Mouse (Mus musculus): ENCODE data around the gene Mrpl48.
"Not testable (repeated sequence)": the region's sequence is repeated elsewhere in the genome, so short reads cannot be mapped to it uniquely, and the experiment has no call there.

Mrpl48 gene

DNA sequence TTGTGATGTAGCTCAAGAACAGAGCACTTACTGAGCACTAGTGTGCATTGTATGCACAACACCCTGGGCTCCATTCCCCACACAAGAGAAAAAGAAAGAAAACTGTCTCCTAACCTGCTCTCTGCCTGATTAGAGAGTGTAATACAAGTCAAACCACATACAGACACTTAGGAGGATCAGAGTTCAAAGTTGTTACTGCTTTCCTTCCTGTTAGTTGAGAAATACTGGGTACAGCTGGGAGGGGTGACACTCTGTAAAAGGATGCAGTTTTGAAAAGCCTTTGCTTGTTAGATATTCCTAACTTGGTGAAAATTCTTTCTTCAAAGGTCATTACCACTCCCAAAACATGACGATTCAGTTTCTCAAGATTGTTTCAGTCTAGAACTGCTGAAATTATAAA lies 18.3 kb downstream of the Mrpl48 start:
- no peak for DNase-seq (ENCODE audit: low read depth, low spot score)

DNA sequence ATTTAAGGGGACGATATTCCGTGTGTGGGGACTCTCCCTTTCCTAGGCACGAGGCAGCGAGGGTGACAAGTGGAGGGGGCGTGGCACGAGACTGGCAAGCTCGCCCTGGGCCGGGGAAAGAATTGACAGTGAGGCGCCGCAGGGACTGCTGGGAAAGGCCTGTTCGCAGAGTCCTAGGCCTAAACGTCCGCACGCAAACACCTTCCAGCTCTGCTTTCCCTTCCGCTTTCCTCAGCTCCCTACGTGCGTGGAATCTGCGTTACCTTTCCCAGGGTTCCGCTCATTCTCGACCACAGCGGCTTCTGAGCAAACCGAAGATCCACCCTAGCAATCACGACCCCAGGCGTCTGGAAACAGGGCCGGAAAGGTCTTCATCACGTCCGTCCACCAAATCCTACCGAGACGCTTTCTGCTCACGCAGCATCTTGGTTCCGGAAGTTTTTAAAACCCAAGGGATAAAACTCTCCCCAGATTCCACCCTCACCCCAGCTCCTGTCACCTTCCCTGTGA lies 25.3 kb downstream of the Mrpl48 start:
- DNase-seq (ENCODE audit: low read depth, low spot score) = peak; percentile 92

DNA sequence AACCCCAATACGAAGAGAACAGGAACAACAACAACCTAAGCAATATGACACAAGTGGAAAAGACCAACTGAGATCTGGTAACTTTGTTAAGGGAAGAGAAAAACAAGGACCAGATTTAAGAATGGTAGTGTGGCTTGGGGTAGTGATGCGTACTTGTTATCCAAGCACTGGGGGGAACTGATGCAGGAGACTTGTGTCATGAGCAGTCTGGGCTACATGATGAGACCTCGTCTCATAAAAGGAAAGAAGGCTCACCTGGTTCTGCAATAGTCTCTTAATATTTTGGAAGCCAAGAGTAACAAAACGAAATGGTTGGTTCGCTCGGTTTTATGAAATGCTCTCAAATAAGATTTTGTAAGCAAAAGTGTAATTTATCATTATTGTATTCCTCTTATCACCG lies 25.9 kb downstream of the Mrpl48 start:
- DNase-seq (ENCODE audit: low read depth, low spot score) = no peak

DNA sequence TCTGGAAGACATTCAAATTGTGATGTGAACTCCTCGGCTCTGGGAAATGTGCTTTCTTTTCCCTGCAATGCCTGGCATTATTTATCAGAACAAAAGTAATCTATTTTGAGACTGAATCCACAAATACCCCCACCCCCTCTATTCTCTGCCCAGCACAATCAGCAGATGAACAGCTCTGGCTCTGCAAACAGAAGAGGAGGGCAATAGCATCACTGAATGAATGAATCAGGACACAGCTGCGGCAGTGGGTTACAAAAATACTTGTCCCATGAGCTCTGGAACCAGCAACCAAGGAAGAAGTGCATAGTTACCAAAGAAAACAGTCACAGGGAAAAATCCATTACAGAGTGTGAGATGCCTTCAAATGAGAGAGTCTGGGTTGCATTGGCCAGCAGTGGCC lies 29.3 kb downstream of the Mrpl48 start:
- peak; percentile 76 for DNase-seq (ENCODE audit: low read depth, low spot score)

DNA sequence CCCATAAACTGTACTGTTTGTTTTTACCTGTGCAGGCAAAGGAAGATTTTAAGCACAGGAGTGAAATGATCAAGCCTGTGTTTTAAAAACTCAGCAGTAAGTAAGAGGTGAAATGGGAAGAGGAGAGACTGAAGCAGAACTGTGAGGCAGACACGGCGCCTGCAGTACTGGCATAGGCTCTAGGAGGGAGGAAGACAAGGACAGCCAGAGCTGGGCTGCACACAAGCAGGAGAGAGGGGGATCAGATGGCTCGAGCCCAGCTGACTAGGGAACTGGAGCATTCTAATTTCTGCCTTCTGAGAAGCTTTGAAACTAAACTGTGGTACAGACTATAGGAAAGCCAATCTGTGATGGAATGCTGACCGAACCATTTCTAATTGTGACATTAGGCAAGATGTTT lies 35.4 kb downstream of the Mrpl48 start:
- DNase-seq (ENCODE audit: low read depth, low spot score) = no peak

DNA sequence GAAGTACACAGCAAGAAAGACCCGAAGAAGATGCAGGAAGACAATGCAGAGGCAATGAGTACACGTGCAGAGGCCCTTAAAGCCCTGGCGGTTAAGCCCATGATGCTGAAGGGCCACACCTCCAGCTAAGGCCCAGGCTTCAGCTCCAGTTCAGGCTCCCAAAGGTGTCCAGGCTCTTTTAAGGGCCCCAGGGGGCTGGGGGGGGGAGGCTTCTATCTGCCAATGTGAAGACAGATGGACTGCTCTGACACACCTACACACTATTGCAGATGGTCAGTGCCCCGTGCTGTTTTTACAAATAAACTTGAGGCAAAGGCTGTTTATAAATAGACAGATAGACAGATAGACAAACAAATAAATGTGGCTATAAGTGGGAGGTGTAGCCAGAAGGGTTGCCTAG lies 36.0 kb downstream of the Mrpl48 start:
- no peak for DNase-seq (ENCODE audit: low read depth, low spot score)

DNA sequence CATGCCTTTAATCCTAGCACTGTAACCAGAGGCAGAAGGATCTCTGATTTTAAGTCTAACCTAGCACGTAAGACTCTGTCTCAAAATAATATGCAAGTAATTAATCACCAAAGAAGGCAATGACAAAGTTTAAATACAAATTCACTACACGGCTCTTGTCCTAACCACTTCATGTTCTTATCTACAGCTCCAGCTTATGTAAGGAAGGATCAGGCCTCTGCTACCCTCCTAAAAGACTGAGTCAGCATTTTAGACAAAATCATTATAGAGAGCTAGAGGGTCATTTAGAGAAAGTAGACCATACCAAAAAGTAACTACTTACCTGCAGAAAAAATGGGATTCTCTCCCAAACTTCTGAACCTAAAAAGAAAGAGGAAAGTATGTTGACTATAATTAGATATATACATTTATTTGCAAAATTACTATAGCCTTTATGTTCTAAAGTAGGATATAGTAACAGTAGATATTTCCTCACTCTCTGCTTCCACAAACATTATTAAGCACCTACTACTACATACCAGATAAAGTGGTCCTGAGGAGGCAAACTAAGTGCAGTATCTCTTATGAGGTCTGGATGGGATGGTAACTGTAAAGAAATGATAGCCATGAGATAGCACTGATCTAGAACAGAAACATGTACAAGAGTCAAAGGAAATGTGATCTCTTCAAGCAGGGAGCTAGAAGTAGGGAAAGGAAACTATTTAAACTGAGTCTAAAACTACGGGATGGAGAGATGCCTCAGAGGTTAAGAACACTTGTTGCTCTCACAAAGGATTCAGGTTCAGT lies 37.0 kb downstream of the Mrpl48 start:
- DNase-seq (ENCODE audit: low read depth, low spot score) = no peak

DNA sequence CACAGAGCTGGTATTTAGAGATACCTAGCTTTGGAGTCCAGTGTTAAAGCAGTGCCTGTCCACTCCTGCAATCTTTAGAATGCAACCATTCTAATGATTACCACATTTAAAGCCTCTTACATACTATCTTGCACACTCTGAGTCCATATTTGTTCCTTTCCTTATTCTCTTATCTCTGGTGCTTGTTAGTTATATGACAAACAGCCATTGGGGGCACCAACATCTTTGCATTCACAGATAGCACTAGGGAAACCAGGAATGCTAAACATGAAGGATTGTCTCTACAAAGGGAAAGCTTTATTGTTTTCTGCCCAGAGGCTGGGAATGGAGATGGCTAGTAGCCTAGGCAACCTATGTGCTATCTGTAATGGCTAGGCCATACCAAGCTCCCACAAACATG lies 38.2 kb downstream of the Mrpl48 start:
- DNase-seq (ENCODE audit: low read depth, low spot score) = no peak

DNA sequence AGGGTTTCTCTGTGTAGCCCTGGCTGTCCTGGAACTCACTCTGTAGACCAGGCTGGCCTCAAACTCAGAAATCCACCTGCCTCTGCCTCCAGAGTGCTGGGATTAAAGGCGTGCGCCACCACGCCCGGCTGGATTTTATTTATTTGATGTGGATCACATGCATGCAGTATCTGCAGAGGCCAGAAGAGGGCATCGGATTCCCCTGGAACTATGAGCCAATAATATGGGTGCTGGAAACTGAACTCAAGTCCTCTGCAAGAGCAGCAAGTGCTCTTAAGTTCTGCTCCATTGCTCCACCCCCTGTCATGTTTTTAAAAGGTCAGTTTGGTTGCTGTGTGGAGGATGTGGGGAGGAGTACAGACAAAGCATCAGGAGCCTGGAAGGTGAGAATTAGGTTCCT lies 40.9 kb downstream of the Mrpl48 start:
- not testable (repeated sequence) for DNase-seq (ENCODE audit: low read depth, low spot score)

DNA sequence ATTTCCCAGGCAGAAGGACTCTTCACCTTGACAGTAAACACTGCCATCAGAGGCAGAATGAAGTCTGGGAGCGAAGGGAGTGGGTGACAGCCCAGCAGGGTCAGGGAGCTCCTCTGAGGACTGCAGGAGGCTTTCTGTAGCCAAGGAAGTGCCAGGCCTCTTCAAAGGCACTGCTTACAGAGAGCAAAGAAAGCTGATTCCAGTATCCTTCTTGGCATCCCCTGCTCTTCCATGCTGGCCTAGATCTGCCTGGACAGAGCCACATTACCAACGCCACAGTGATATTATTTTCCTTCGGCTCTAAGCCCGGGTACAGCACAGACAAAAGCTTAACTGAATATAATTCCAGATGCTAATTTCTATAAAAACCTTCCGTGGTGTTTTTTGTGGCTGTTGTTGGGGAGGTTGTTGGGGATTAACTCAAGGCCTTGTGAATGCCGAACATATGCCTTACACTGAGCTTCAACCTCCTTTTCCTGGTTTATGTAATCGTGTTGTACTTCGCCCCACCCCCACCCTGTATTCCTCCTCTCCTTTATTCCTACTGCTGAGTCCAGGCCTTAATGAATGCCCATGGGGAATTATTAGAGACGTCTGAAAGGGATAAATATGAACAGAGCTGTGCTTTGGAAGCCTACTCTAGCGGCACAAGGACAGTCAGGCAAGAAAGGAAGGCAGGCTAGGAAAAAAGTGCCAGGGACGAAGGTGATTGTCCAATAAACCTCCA lies 46.1 kb downstream of the Mrpl48 start:
- peak; percentile 38 for DNase-seq (ENCODE audit: low read depth, low spot score)

DNA sequence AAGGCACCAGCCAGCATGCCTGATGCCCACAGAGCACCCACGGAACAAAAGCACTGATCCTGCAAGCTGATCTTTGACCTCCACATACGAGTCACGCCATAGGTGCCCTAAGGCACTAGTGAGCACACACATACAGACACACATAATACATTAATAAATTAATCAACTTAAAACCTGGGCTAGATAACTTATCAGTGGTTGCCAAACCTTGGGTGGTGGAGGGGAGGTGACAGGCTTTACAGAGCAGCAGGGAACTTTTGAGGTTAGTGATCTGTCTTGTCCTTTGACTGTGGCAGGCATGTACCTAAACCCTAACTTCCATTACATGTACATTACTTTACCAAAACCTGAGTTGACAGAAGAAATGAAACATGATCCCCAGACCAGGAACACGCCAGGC lies 48.8 kb downstream of the Mrpl48 start:
- DNase-seq (ENCODE audit: low read depth, low spot score) = no peak

DNA sequence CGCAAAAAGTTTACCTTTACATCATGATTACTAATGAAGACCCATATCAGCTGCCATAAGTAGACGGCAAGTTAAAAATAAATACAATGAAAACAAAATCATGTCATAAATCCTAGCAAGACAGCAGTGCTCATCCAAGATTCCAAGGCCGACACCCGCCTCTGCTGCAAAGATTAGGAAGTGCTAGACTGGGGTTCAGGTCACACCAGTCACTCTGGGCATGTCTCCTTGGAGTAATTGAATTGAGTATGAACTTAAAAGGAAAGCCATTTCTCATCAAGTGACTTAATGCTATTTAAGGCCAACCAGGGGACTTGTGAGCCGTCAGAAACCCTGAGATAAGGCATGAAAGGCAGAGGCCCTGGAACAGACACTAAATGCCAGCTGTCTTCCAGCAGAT lies 50.9 kb downstream of the Mrpl48 start:
- no peak for DNase-seq (ENCODE audit: low read depth, low spot score)

DNA sequence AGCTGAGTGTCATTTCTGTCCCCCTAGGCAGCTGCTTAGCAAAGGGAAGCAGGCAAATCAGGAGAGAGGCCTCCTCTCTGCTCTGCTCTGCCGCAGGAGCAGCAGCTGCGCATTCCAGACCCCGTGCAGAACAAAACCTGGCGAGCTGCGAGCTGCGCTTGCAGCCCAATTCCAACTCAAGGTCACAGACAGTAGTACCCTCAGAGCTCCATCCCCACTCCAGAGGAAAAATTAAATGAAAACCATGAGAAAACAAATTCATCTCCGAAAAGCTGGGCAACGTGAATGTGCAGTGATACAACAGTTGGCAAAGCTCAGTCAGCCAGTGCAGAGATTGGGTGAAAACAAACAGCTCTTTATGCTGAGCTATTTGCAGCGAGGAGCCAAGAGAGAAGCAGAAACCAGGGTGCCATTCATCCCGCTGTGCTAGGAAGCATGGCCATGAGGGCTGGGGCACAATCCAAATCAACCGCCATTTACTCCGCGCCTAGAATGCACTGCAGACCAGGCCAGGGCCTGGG lies 52.6 kb downstream of the Mrpl48 start:
- DNase-seq (ENCODE audit: low read depth, low spot score) = peak; percentile 86

DNA sequence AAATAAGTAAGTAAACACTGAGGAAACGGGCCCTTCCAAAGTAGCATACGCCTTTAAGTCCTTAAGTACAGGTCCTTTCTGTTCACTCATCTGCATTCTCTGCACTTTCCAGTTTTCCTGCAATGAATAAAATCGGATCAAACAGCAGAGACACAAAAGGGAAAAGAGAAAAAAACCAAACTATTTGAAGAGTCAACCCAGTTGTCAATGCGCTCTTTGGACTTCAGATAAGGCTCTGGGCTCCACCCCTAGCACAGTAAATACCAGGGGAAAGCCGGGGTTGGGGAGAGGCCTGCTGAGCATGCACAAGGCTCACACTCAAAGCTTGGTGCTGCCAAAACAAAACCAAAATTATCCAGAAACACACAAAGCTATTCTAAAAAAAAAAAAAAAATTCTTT lies 53.2 kb downstream of the Mrpl48 start:
- DNase-seq (ENCODE audit: low read depth, low spot score) = no peak

DNA sequence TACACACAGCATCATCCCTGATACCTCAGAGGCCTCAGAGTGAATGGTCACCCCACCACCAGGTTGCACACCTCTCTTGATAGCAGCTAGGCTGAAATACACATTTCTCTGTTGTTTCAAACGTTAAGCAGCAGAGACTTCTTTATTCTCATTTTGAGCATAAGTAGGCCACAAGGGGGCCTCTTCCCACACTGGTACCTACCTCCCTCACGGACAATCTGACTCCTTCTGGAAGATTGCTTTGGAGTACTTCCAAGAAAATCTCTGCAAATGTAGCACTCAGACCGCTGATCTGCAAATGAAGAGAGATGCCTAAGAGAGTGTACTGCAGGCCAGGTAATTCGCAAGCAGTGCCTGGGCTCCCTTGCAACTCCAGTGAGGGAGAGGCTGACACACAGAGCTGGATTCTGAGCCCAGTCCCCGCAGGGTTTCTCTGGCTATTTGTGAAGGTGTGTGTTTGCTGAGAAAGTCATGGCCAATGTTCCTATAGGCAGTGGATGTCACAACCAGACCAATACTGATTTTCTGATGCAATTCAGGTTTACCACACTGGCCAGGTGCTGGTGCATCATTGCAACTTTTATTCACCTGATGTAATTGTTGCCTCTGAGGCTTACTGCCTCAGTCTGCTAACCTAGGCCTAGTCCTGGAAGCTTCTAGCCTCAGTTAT lies 57.6 kb downstream of the Mrpl48 start:
- no peak for DNase-seq (ENCODE audit: low read depth, low spot score)

DNA sequence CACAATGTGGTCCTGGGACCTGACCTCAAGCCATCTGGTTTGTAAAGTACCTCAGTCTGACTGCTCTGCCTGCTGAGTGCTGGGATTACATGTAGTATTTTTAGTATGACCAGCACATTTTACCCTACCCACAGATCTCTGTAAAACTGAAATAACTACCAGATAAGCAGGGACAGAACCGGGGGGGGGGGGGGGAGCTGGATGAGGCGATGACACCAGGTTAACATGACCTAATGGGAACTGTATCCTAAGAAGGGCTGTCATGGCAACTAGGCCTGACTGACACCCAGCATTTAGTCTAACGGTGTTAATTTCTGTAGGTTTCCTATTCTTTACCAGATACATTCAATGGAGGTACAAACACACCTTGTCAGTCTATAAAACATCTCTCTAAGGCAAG lies 58.3 kb downstream of the Mrpl48 start:
- DNase-seq (ENCODE audit: low read depth, low spot score) = no peak

DNA sequence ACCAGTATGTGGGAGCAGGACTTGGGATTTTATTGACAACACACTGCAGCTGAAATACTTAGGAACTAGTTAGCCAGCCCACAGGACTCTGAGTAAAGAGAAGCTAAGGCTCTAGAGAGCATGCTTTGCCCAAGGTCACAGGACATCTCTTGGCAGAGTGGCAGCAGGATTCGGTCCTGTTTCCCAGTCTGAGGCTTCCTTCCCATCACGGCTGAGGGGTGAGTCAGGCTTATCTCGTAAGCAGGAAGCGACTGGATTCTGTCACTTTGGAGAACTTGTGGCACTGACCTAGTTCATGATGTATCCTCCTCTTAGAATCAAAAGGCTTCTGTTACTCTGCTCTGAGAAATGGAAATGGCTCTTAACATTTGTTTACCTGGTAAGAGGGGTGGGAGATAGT lies 60.5 kb downstream of the Mrpl48 start:
- DNase-seq (ENCODE audit: low read depth, low spot score) = no peak

DNA sequence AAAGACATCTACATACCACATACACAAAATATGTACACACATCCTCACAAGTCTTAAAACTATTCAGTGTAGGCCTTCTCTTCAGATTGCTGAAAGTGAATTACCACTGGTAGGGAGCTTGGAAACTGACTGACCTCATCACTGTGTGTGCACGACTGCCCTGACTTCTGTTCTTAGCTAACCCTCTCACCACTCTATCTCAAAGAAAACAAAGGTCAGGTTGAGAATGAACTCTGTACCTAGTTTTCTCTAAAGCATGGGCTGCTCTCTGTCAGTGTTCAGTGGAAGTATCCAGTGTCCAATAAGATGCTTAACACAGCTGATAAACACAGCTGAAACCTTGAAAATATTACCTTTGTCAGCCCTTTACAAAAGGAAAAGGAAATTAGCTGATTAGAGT lies 63.7 kb downstream of the Mrpl48 start:
- DNase-seq (ENCODE audit: low read depth, low spot score) = no peak

DNA sequence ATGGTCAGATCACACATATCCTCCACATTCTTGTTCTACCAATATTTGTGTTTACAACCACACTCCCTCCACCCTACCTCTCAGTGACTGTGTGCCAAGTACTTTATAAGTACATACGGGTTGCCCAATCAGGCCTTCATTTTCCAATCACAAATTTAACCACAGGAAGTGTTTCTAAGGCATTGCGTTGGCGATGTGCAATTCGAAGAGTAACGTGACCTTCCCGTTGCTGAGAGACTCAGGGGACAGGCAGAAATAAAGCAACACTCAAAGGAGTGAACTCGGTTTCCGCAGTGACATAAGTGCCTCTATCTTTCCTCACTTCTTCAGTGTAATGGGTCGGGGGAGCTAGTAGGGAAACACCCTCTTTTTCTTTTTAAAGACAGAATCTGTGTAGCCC lies 68.6 kb downstream of the Mrpl48 start:
- DNase-seq (ENCODE audit: low read depth, low spot score) = no peak

DNA sequence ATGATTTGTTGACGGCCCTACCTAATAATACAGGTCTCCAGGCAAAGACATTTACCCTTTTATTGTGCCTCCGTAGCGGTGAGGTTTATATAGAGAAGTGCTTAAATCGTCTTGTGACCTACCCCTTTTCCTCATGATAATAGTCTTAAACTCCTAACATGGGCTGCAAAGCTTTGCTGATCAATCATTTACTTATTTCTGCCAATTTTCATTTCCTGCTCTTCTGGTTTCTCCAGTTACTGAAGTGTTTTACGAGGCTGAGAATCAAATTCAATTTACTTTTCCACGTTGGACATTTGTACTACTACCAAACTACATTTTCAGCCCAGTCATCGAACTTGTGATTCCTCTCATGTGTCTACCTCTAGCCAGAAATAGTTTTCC lies 70.6 kb downstream of the Mrpl48 start:
- DNase-seq (ENCODE audit: low read depth, low spot score) = no peak

DNA sequence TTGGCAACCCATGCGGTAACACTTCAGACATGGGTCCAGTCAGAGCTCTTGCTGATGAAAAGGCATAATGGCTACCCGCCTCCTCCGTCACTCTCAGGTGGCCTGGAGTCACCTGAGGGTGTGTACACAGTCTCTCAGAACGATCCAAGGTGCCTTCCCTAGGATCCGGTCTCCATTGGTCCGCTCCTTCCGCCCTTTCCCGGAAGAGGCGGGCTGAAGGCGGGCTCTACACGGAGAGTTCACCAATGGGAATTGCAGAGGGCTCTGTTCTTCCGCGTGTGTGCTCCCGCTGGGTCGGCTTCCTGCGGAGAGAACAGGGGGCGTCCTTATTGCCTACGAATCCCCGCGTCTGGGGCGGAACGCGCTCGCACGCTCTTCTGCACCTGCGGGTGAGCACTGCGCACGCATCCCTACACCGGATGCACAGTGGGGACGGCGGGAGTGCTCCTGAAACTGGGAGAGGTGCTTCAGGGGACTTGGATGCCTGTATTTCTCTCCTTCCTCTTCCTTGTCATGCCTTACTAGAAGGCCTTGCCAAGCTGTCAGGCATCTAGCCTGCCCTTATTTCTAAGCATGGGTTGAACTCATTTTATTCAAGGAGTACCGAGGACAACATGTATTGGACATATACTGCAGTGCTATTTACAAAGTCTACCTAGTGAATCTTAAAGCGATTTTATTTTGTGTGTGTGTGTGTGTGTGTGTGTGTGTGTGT lies 71.1 kb downstream of the Mrpl48 start, which contains the start of gene Coa4:
Coa4 (plus strand) TSS at position 268 of the 715 bp plus-strand sequence.
- DNase-seq (ENCODE audit: low read depth, low spot score) = peak; percentile 96

DNA sequence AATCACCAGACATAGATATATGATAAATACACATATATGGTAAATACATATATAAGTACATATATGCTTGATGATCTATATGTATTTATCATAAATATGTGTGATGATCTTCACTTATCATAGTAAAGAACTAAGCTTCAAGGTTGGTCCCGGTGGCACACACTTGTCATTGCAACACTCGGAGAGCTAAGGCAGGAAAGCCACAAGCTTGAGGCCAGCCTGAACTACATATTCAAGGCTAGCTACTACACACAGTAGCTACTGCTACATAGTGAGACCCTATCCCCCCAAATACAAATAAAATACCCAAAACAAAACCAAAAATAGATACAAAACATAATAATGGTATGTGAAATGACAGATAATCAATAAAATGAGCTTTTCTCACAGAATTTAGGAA lies 72.3 kb downstream of the Mrpl48 start:
- DNase-seq (ENCODE audit: low read depth, low spot score) = no peak

Data from telencephalon, adult 2 months (tissue).